Mouse (Mus musculus) thymus, adult 18-20 months (tissue): ENCODE measurements around the gene Olfr221.

Experiments
- DNase-seq, 2 experiments: peaks; one replicate each; pipeline ENCODE4 v3.0.0; 2022; ENCODE audit warnings: mixed read lengths in 2 of 2

The Olfr221 gene

DNA sequence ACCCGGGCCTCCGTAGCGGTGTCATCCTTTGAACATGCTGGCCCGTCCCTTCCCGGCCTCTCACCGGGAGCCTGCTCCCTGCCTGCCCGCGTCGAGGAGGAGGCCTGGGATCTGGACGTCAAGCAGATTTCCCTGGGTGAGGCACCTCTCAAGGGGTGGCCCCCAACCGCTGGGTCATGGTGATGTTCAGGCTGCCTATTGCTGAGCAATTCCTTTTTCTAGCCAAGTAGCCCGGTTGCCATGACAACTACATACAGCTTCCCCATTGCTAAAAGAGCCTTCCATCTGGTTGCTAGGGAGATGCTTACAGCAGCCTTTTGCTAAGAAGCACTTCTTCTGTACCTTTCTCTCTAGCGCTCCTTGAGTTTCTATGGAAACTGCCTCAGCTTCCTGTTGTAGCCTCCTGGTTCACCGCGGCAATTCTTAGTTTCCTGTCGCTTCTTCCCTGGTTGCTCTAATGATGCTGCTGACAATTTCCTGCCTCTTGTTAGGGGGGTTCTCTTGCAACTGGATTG is 38.2 kb downstream of the Olfr221 start:
- DNase-seq, result peak in 1 of 2 experiments; percentile 41

GRCm38 (mm10) chr14:51997483-51997882 is 44.8 kb downstream of the Olfr221 start:
- no peak for DNase-seq

DNA sequence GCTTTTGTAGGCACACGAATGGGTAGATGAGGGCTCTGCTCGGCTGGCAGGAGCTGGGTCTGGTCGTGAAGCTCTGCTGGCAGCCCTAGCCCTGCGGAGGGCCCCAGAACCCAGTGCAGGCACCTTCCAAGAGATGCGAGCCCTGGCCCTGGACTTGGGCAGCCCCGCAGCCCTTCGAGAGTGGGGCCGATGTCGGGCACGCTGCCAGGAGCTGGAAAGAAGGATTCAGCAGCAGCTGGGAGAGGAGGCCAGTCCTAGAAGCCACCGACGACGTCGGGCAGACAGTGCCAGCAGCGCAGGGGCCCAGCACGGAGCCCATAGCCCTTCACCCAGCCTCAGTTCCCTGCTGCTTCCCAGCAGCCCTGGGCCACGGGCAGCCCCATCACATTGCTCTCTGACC is 45.4 kb downstream of the Olfr221 start:
- no peak for DNase-seq

DNA sequence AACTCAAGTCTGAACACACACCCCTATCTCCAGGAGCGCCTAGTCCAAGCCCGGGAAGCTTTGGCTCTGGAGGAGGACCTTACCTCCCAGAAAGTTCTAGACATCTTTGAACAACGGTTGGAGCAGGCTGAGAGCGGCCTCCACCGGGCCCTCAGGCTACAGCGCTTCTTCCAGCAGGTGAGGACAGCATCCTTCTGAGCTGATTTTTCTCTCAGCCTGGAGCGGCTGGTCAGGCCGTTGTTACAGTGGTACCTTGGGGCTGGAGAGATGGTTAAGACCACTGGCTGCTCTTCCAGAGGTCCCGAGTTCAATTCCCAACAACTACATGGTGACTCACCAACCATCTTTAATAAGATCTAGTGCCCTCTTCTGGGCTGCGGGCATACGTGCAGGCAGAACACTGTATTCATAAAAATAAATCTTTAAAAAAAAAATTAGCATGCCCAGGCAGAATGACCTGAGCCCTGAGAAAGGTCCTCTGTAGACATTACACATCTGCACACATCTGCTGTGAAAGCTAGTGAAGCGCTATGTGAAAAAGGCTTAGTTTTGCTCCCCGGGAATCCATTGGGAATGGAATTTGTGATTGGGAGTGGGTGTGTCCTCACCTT is 45.9 kb downstream of the Olfr221 start:
- no peak for DNase-seq

- no peak for DNase-seq
These were observed 46.9 kb downstream of the Olfr221 start for GRCm38 (mm10) chr14:51995219-51995871.

DNA sequence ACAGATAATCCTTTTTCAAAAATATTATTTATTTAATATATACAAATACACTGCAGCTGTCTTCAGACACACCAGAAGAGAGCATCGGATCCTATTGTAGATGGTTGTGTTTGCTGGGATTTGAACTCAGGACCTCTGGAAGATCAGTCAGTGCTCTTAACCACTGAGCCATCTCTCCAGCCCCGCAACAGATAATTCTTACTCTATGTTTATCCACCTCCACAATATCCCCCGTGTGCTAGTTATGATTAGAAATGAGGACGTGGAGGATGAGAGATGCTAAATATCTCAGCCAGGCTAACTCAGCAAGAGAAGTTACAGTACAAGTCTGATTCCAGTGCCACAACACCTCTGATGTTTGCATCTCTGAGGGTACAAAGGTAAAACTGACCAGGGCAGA is 47.8 kb downstream of the Olfr221 start:
- DNase-seq, result no peak

DNA sequence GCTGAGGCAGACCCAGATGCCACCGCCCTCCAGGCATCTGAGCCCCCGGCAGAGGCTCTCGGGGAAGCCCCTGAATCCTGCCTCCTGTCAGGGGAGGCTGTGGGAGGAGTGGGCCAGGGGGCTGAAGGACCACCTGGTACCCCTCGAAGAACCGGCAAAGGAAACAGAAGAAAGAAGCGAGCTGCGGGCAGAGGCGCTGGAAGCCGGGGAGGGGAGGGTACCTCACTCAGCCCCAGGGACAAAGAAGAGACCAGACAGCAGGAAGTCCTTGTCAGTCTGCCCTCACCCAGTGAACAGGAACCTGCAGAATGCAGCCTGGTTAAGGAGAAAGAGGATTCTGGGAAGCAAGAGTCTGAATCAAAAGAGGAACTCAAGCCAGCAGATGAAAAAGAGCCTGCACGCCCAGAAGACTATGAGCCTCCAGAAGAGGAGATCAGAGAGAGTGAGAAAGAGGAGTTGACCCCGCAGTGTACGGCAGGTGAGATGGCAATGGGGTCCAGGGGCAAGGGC is 52.7 kb downstream of the Olfr221 start:
- no peak for DNase-seq

DNA sequence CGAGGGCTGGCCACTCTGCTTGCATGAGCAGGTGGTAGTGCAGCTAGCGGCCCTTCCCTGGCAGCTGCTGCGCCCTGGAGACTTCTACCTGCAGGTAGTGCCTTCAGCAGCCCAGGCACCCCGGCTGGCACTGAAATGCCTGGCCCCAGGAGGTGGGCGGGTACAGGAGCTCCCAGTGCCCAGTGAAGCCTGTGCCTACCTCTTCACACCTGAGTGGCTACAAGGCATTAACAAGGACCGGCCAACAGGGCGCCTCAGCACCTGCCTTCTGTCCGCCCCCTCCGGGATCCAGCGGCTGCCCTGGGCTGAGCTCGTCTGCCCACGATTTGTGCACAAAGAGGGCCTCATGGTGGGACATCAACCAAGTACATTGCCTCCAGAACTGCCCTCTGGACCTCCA is 53.5 kb downstream of the Olfr221 start:
- DNase-seq, result no peak

- no peak for DNase-seq
These were observed 55.1 kb downstream of the Olfr221 start for GRCm38 (mm10) chr14:51987177-51987576.

DNA sequence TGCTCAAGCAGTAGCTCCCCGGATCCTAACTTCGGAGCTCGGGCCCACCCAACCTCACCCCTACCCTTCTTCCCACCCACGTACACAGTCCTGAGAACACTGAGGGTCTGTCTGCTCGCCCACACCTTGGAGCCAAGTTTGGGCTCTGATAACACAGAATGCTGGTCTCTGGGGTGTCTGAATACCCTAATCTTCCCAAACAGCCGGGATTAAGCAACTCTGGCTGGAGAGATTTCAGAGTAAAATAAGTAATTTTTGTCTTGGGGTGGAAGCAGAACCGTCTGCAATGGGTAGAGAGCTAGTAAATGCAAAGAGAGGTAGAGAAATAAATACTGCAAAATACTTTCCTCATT is 56.1 kb downstream of the Olfr221 start:
- DNase-seq, result no peak

DNA sequence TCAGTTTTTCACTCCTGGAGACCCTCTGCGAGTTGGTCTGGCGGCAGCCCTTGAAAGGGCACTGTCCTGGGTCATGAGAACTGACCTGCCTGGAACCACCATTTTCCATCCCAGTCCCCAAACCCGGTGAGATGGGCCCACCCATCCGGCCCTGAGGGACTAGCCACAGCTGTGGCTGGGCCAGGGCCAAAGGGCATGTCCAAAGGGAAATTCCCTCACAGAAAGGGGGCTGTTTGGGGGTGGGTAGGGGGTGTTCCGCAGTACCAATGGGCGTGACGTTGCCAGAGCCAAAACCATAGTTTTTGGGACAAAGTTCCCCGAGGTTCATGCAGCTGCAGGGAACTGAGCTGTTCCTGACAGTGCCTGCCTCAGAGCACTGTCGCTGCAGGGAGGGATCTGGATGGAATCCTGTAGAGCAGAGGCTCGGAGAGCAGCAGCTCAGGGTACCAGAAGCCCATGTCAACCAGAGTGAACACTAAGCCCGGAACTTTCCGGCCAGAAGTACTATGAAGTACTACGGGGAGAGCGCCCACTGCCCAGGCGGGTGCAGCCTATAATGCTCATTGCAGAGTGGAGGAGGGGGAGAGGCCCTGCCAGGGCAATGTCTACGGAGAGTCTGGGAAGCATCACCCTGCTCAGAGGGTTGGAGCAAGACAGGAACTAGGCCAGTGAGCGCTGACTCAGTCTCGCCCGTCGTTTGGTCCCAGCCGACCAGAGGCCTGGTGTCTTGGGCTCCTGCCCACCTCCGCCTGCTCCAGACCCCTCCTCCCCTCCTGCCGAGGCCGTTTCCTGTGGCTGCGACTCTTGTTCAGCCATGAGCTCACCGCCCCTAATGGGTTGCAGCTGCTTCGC is 56.7 kb downstream of the Olfr221 start:
- DNase-seq, result peak; percentile 42

- DNase-seq, result peak; percentile 43
These were observed 57.7 kb downstream of the Olfr221 start, which contains the start of gene Arhgef40 for GRCm38 (mm10) chr14:51984247-51985231. TSS of gene Arhgef40 (plus strand) at chr14:51984719.
